ENCODE assay signal across 10 mouse cellular contexts in the genomic region with DNA sequence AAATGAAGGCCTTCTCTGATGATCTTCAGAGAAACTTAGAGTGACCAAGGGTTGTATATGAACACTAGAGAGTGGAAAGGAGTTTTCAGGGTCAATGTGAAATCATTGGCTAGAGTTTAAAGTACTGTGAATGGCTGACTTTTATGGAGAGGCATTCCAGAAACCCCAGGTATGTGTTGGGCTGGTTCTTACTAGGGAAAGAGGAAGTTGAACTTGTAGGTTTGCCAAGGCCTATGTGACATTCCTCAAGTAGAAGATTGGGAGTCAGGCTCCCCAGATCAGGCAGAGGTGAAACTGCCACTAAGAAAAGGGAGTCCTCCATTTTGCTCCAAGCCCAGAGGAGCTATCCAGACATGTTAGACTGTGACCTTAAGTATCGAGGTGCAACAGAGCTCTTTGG.
"Had no signal": no experiment of that assay in that cellular context is flagged by ENCODE, and none has a peak within 500 bp of the region (broad histone marks: within the 10 kb centered on the region; RNA-seq: fewer than 3 reads in every experiment).

No protein-coding gene starts in this region.

- H3K4me1 ChIP-seq: intestine, embryonic 15.5 days; limb, embryonic 10.5 days; liver, embryonic 15.5 days; lung, embryonic 15.5 days; stomach, embryonic 15.5 days had no signal

- H3K9me3 ChIP-seq: intestine, embryonic 15.5 days; limb, embryonic 10.5 days; liver, embryonic 15.5 days; lung, embryonic 15.5 days; midbrain, embryonic 13.5 days; stomach, embryonic 15.5 days had no signal

- H3K36me3 ChIP-seq: intestine, embryonic 15.5 days; limb, embryonic 10.5 days; liver, embryonic 15.5 days; lung, embryonic 15.5 days; midbrain, embryonic 13.5 days; stomach, embryonic 15.5 days had no signal

- H3K4me3 ChIP-seq: intestine, embryonic 15.5 days; layer of hippocampus, adult 2 months; limb, embryonic 10.5 days; liver, embryonic 15.5 days; lung, embryonic 15.5 days; midbrain, embryonic 13.5 days; stomach, embryonic 15.5 days had no signal

- H3K27ac ChIP-seq: intestine, embryonic 15.5 days; layer of hippocampus, adult 2 months; limb, embryonic 10.5 days; liver, embryonic 15.5 days; lung, embryonic 15.5 days; midbrain, embryonic 13.5 days; stomach, embryonic 15.5 days had no signal

- ATAC-seq: intestine, embryonic 15.5 days; midbrain, embryonic 13.5 days had no signal

- DNase-seq: right cerebral cortex, postnatal 14 days; thymus, postnatal 4 days had no signal

- H3K9ac ChIP-seq: intestine, embryonic 15.5 days; liver, embryonic 15.5 days; lung, embryonic 15.5 days; midbrain, embryonic 13.5 days; stomach, embryonic 15.5 days had no signal

- H3K27me3 ChIP-seq: intestine, embryonic 15.5 days; liver, embryonic 15.5 days; lung, embryonic 15.5 days; midbrain, embryonic 13.5 days; stomach, embryonic 15.5 days had no signal

- H3K4me2 ChIP-seq: intestine, embryonic 15.5 days; liver, embryonic 11.5 days; liver, embryonic 15.5 days; lung, embryonic 15.5 days; midbrain, embryonic 13.5 days; stomach, embryonic 15.5 days had no signal
